Mouse (Mus musculus): ENCODE measurements around the gene Kalrn. TPM values are rescaled to one million over a fixed set of nuclear protein-coding genes. Genes with fewer than 3 reads are reported as not detected.
A peak's percentile ranks its signal among the peaks of the same experiment; 100 is the strongest.
"Not testable (repeated sequence)": the region's sequence is repeated elsewhere in the genome, so short reads cannot be mapped to it uniquely, and the experiment has no call there.

The Kalrn gene
- polyA plus RNA-seq, 1 experiment from 2014 or later: 9.2 TPM

DNA sequence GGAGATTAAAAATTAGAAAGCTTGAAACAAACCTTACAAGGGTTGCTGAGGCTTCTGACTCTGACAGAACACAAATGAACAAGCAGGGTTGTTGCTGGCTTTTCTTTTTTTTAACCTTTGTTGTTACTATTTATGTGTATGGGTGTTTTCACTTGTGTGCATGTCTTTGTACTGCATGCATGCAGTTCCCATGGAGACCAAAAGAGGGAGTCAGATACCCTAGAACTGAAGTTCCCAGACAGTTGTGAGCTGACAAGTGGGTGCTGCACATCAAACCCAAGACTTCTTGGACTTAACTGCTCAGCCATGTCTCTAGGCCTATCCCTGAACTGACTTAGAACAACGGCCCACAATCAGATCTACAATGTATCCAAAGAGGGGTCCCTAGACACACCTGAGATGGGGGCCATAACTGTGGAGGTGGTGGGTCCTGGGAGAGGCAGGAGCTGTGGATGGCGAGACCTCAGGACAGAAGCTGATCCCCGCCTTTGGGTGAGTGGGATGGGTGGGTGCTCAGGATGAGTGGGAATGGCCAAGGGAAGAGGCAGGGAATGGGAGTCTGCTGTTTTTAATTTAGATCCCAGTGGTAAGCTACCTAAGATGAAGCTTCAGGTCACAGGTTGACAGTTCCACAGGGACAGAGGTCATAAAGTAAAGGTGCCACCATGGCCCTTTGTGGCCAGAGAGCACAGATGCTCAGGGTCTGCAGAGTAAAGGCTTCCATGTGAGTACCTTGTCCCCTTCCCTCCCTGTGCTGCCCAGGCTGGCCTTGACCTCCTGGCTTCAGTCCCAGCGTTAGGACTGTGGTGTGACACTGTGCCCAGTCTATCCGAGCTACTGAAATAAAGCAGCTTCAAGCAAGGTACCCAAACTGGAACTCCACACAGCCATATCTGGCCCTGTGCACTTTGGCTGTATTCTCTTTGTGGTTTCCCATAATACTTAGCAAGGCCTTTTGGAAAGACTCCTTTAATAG lies 490.6 kb downstream of the Kalrn start:
- Histone ChIP-seq H3K4me3 (no peak overlapping the region), H3K4me1 (peaks cover 30% of the 10 kb centered on the region), H3K27ac (peak overlapping the region; percentile 29; the same call in 1 of the 2 replicates), H3K36me3 (no peaks in the 10 kb centered on the region), H3K9me3 (no peaks in the 10 kb centered on the region), H3K27me3 (no peaks in the 10 kb centered on the region), H3K9ac (no peak overlapping the region), H3K4me2 (no peak overlapping the region)
- no peak for ATAC-seq (ENCODE audit: insufficient number of reproducible peaks, low FRiP score, low TSS enrichment, low read depth)
- WGBS: 74% methylated on average over 5 of the region's 5 CpGs

DNA sequence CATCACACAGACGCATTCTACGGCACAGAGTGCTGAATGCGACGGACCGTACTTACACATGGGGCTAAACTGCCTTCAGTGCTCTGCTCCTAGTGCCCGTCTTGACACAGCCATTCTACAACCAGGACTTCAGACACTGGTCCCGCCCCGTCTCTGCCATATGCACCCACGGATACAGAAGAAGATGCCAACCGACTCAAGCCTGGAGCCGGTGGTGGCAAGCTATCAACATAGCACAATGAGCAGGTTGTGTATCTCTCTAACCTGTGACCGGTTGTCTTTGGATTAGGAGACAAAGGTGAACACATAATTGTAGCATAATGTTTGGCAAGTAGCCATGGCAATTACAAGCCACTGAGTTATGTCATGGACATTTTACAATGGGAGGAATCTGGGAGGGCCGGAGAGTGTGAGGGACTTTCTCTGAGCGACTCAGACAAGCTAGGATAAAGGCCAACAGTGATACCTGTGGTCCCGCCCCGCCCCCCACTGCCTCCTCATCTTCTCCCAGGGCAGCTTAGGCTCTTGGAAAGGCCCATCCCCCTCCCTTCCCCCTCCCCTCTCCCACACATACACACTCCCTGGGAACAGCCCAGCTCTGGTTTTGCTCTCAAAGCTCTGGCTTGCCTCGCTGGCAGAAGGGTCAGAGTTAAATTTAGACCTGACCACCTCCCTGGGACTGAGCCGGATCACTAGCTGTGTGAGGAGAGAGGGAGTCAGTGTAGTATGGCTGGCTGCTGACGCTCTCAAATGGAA lies 491.5 kb downstream of the Kalrn start:
- peak overlapping the region; percentile 29; the same call in 1 of the 2 replicates for H3K27ac ChIP-seq
- H3K4me2 ChIP-seq: no peak overlapping the region
- WGBS: 59% methylated on average over 19 of the region's 19 CpGs
- ATAC-seq (ENCODE audit: insufficient number of reproducible peaks, low FRiP score, low TSS enrichment, low read depth): peak; percentile 71
- H3K36me3 ChIP-seq: no peaks in the 10 kb centered on the region
- peaks cover 30% of the 10 kb centered on the region for H3K4me1 ChIP-seq
- no peak overlapping the region for H3K9ac ChIP-seq
- no peak overlapping the region for H3K4me3 ChIP-seq
- no peaks in the 10 kb centered on the region for H3K9me3 ChIP-seq
- H3K27me3 ChIP-seq: no peaks in the 10 kb centered on the region

DNA sequence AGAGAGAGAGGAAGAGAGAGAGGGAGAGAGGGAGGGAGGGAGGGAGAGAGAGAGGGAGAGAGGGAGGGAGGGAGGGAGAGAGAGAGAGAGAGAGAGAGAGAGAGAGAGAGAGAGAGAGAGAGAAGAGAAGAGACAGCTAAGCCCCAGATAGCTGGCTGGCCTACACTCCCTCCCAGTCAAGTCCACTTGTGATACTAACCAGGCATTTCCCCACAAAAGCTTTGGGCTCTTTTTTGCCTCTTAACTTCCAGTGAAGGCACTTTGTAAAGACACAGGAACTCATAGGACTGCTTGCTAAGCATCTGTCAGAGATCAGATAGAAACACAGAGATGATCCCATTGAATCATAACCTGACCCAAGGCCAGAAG lies 492.0 kb downstream of the Kalrn start:
- not testable (repeated sequence) for H3K27me3 ChIP-seq; H3K9me3 ChIP-seq; H3K9ac ChIP-seq; H3K36me3 ChIP-seq; ATAC-seq (ENCODE audit: insufficient number of reproducible peaks, low FRiP score, low TSS enrichment, low read depth); H3K4me2 ChIP-seq; H3K4me3 ChIP-seq
- H3K27ac ChIP-seq: peak overlapping the region; percentile 29; the same call in 1 of the 2 replicates
- peaks cover 30% of the 10 kb centered on the region for H3K4me1 ChIP-seq

DNA sequence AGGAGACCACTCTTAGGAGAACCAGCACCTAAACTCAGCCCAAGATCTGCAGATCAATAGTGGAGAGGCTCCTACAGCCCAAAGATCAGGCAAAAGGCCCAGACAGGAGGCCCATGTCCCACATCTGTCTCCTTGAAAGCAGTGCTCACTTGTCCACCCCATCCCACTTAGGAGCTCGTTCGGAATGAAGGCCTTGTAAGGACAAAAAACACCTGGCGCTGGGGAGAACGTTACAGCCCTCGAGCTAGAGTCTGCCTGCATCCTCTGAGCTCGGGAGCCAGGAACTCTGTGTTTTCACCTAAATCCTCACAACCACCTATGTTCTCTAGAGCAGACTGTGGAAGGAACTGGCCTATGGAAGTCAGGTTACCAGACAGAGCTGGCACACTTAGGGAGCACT lies 492.5 kb downstream of the Kalrn start:
- ATAC-seq (ENCODE audit: insufficient number of reproducible peaks, low FRiP score, low TSS enrichment, low read depth): no peak
- Histone ChIP-seq H3K36me3 (no peaks in the 10 kb centered on the region), H3K9ac (no peak overlapping the region), H3K27ac (peak overlapping the region; percentile 50; the same call in 1 of the 2 replicates), H3K4me2 (no peak overlapping the region), H3K4me1 (peaks cover 30% of the 10 kb centered on the region), H3K4me3 (no peak overlapping the region), H3K27me3 (no peaks in the 10 kb centered on the region), H3K9me3 (no peaks in the 10 kb centered on the region)
- 23% methylated on average over 6 of the region's 6 CpGs for WGBS

DNA sequence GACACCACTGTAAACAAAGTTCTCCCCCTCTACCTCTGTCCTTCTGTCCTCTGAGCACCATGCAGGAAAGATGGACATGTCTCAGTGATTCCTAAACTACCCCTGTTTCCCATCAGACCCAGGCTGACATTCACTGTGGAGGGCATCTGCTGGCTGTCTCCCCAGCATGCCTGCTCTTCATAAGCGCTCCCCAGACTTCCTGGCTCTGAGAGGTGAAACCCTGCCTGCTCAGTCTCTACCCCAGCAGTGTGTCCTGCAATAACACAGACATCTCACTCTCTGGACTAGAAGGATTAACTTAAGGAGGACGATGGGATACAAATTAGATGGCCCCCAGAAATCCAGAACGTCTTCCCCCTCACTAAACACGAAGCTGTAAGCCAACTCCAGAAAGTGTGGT lies 493.8 kb downstream of the Kalrn start:
- ATAC-seq (ENCODE audit: insufficient number of reproducible peaks, low FRiP score, low TSS enrichment, low read depth): no peak
- WGBS: 57% methylated on average over 4 of the region's 4 CpGs
- Histone ChIP-seq H3K4me3 (no peak overlapping the region), H3K4me2 (no peak overlapping the region), H3K27ac (no peak overlapping the region), H3K27me3 (no peaks in the 10 kb centered on the region), H3K36me3 (no peaks in the 10 kb centered on the region), H3K9me3 (no peaks in the 10 kb centered on the region), H3K9ac (no peak overlapping the region), H3K4me1 (peaks cover 30% of the 10 kb centered on the region)

DNA sequence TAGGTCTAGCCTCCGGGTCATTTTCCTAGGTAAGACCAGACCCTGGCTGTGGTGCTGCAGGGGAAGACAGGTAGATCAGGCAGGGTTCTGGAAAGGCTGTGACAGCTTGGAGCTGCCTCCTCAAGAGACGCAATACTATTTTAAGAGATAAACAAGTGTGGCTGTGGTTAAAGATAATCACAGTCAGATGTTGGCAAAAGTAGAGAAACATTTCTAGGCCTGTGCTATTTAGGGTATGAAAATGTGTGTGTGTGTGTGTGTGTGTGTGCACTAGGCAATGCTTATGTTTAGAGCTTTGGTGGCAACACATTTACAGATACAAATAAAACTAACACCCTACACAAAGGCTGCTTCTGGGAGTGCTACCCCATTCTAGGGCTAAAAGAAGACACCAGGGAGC lies 494.6 kb downstream of the Kalrn start:
- H3K4me1 ChIP-seq: peaks cover 30% of the 10 kb centered on the region

DNA sequence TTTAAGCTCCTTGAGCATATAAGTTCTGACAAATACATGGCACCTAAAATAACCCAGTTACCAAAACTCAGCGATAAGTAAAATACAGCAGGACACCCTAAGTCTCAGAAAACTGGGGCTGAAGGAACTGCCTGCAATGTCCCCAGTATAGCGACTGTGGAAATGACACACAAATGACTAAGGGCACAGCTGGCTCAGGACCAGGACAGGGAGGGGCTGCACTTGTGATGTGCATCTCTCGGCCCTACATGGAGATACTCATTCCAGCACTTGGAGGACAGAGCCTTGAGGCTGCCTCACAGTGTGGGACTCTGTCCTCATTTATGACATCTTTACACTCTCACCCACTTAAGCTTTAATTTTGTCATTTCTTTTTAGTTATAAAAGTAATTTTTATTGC lies 497.2 kb downstream of the Kalrn start:
- H3K4me2 ChIP-seq: no peak overlapping the region
- no peak overlapping the region for H3K4me3 ChIP-seq
- H3K4me1 ChIP-seq: peaks cover 9% of the 10 kb centered on the region
- H3K27ac ChIP-seq: no peak overlapping the region
- H3K9me3 ChIP-seq: no peaks in the 10 kb centered on the region
- H3K36me3 ChIP-seq: no peaks in the 10 kb centered on the region
- H3K27me3 ChIP-seq: no peaks in the 10 kb centered on the region
- WGBS: 75% methylated on average over 3 of the region's 3 CpGs
- no peak for ATAC-seq (ENCODE audit: insufficient number of reproducible peaks, low FRiP score, low TSS enrichment, low read depth)
- no peak overlapping the region for H3K9ac ChIP-seq

More for the DNA sequence above, 494.6 kb downstream of the Kalrn start:
- Histone ChIP-seq H3K27ac (no peak overlapping the region), H3K36me3 (no peaks in the 10 kb centered on the region), H3K4me2 (no peak overlapping the region), H3K9me3 (no peaks in the 10 kb centered on the region), H3K4me3 (no peak overlapping the region), H3K9ac (no peak overlapping the region), H3K27me3 (no peaks in the 10 kb centered on the region)
- ATAC-seq (ENCODE audit: insufficient number of reproducible peaks, low FRiP score, low TSS enrichment, low read depth): 0 out of 2 replicates have a peak, but pooled peaks have one; percentile 16
- WGBS: 49% methylated on average over 2 of the region's 2 CpGs

DNA sequence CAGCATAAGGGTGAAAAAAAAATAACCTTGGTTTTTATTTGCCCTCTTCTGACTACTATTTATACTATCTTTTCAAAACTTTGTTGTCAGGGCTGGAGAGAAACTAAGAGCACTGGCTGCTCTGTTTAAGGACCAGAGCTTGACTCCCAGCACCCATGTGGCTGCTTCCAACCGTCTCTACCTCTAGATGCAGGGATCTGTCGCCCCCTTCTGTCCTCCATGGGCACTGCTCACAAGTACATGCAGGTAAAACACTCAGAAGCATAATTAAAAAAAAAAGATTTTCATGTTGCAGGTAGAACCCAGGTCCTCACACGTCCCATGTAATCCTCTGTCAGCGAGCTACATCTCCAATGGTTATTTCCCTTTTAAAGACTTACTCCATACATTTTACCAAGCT lies 499.4 kb downstream of the Kalrn start:
- no peak for ATAC-seq (ENCODE audit: insufficient number of reproducible peaks, low FRiP score, low TSS enrichment, low read depth)
- Histone ChIP-seq H3K4me3 (no peak overlapping the region), H3K9ac (no peak overlapping the region), H3K36me3 (no peaks in the 10 kb centered on the region), H3K4me2 (no peak overlapping the region), H3K27ac (no peak overlapping the region), H3K9me3 (no peaks in the 10 kb centered on the region), H3K4me1 (no peaks in the 10 kb centered on the region; the same call in 1 of the 2 replicates), H3K27me3 (no peaks in the 10 kb centered on the region)
- WGBS: 93% methylated on average over 4 of the region's 4 CpGs

DNA sequence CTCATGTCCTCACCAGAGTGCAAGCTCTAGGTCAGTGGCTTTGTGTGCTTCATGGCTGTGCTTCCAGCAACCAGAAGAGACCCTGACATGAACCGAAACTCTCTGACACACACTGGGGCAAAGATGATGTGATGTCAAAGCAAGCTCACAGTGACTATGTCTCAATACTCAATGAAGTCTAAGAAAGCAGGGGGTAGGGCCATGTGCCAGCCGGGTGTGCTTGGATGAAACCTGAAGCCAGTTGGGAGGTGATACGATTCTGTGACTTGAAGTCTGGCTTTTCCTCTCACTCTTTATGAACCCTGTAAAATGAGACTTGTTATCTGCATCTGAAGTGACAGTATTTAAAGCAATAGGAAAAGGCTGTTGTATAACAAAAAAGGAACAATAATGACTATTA lies 501.2 kb downstream of the Kalrn start:
- no peak for ATAC-seq (ENCODE audit: insufficient number of reproducible peaks, low FRiP score, low TSS enrichment, low read depth)
- no peak overlapping the region for H3K27ac ChIP-seq
- H3K4me2 ChIP-seq: no peak overlapping the region
- no peak overlapping the region for H3K4me3 ChIP-seq
- WGBS: 47% methylated on average over 3 of the region's 3 CpGs
- H3K4me1 ChIP-seq: peaks cover 4% of the 10 kb centered on the region
- no peaks in the 10 kb centered on the region for H3K9me3 ChIP-seq
- no peaks in the 10 kb centered on the region for H3K36me3 ChIP-seq
- no peaks in the 10 kb centered on the region for H3K27me3 ChIP-seq
- no peak overlapping the region for H3K9ac ChIP-seq

DNA sequence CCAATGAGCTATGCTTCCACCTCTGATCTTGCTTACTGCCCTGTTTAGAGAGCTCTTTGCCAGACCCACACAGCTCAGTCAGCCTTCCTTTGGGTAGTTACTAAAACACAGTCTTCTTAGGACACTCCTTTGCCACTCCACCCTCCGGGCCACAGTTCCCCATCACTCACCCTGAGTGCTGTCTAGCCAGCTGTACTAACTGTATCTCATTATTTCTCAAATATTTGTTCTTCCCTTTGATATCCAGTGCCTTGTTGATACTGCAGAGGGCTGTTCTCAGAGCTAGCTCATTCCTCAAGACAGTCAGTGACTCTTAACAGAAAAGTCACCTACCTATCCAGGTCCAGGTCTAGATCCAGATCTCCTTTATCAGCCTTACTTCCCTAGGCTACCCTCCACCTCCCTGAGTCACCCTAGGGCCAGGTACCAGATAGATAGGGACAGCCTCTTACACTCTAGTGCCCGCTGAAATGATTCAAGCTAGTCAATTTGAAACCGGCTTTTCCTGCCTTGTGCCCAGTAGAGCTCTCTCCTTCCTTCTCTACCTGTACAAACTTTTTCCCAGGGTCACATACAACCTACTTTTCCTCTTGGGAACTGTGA lies 502.0 kb downstream of the Kalrn start:
- no peaks in the 10 kb centered on the region for H3K36me3 ChIP-seq
- no peak for ATAC-seq (ENCODE audit: insufficient number of reproducible peaks, low FRiP score, low TSS enrichment, low read depth)
- H3K9me3 ChIP-seq: no peaks in the 10 kb centered on the region
- H3K4me1 ChIP-seq: peaks cover 4% of the 10 kb centered on the region
- no peaks in the 10 kb centered on the region for H3K27me3 ChIP-seq
- no peak overlapping the region for H3K4me2 ChIP-seq
- no peak overlapping the region for H3K4me3 ChIP-seq
- H3K27ac ChIP-seq: no peak overlapping the region
- no peak overlapping the region for H3K9ac ChIP-seq
- WGBS: 90% methylated on average over 3 of the region's 3 CpGs

DNA sequence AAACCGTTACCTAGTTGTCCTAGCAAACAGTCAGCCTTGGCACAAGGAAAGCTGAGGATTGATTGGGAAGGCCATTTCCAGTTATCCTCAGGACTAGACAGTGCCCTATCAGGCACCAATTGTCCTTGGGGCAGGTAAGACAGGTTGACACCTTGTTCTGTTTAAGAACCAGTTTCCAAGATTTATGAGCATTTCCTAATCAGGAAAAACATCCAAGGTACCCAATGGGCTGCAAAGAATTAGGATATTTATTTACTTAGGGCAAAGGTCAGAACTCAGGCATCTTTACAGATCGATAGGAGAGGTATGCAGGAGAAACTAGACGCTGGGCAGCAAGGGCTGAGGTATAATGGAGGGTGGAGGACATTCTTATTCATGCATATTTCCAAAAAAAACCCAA lies 503.9 kb downstream of the Kalrn start:
- Histone ChIP-seq H3K4me1 (peaks cover 4% of the 10 kb centered on the region), H3K4me2 (no peak overlapping the region), H3K9ac (no peak overlapping the region), H3K9me3 (no peaks in the 10 kb centered on the region), H3K27ac (no peak overlapping the region), H3K4me3 (no peak overlapping the region), H3K27me3 (no peaks in the 10 kb centered on the region), H3K36me3 (no peaks in the 10 kb centered on the region)
- no peak for ATAC-seq (ENCODE audit: insufficient number of reproducible peaks, low FRiP score, low TSS enrichment, low read depth)
- 34% methylated on average over 3 of the region's 3 CpGs for WGBS

DNA sequence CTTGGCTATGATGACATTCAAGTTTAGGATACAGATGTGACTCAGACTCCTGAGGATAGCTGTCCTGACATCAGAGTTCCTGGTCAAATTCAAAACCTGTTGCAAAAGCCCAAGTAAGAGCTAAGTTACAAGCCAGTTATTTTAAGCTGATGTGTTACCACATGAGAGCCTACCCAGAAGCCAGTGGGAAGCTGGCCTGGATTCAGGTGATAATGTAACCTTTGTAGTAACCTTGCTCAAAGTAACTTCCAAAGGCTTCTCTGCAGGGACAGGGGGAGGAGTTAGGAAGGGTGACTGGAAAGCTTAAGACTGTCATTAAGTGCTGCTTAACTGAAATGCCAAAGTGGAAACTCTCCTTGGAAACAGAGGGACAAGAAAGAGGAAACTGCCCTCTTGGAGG lies 506.4 kb downstream of the Kalrn start:
- no peak overlapping the region for H3K27ac ChIP-seq
- peaks cover 4% of the 10 kb centered on the region for H3K4me1 ChIP-seq
- no peaks in the 10 kb centered on the region for H3K36me3 ChIP-seq
- H3K9me3 ChIP-seq: no peaks in the 10 kb centered on the region
- no peak overlapping the region for H3K4me2 ChIP-seq
- H3K9ac ChIP-seq: no peak overlapping the region
- no peak overlapping the region for H3K4me3 ChIP-seq
- no peaks in the 10 kb centered on the region for H3K27me3 ChIP-seq
- ATAC-seq (ENCODE audit: insufficient number of reproducible peaks, low FRiP score, low TSS enrichment, low read depth): no peak

Data from limb, embryonic 15.5 days (tissue).